19 mouse cellular contexts compared by ENCODE assay signal in the genomic region with DNA sequence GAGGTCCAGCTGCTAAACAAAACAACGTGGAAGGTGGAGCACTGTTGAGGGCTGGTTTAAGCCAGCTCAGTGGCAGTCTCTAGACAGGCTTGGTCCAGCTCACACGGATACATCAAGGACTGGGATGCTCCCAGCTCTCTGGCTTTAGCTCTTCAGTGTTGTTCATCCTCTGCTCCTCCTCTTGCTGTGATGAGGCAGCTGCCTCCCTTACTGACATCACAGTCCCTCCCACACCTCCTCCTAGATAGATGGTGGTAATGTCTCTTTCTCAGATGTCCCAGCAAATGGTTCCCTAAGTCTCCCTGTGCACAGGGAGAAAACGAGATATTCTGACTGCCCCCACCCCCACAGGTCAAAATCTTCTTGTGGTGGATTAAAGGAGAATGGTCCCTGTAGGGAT. TPM values are rescaled to one million over a fixed set of nuclear protein-coding genes. Genes with fewer than 3 reads are reported as not detected.
"Had no signal": no experiment of that assay in that cellular context is flagged by ENCODE, and none has a peak within 500 bp of the region (broad histone marks: within the 10 kb centered on the region; RNA-seq: fewer than 3 reads in every experiment).

No protein-coding gene starts in this region.

- DNase-seq: liver, postnatal 0 days; lung, adult 2 months; lung, postnatal 14 days; lung, postnatal 36 days; right cerebral cortex, postnatal 14 days; thymus, adult 2 months; thymus, postnatal 25 days; thymus, postnatal 4 days had no signal

- H3K4me2 ChIP-seq: lung, embryonic 15.5 days; midbrain, embryonic 11.5 days; midbrain, embryonic 13.5 days; midbrain, embryonic 15.5 days; neural tube, embryonic 12.5 days had no signal

- H3K27ac ChIP-seq: lung, embryonic 15.5 days; macrophage; midbrain, embryonic 13.5 days; midbrain, embryonic 15.5 days; neural tube, embryonic 12.5 days had no signal

- H3K4me1 ChIP-seq: lung, embryonic 15.5 days; midbrain, embryonic 13.5 days; midbrain, embryonic 15.5 days; neural tube, embryonic 12.5 days had no signal

- ATAC-seq: liver, postnatal 0 days; lung, postnatal 0 days; midbrain, embryonic 13.5 days; midbrain, embryonic 15.5 days had no signal

- H3K4me3 ChIP-seq: lung, embryonic 15.5 days; megakaryocyte, embryonic 14.5 days; midbrain, embryonic 13.5 days; midbrain, embryonic 15.5 days; neural tube, embryonic 12.5 days had no signal

- H3K9me3 ChIP-seq: lung, embryonic 15.5 days; megakaryocyte, embryonic 14.5 days; midbrain, embryonic 13.5 days; midbrain, embryonic 15.5 days; neural tube, embryonic 12.5 days had no signal

- H3K27me3 ChIP-seq: lung, embryonic 15.5 days; midbrain, embryonic 13.5 days; midbrain, embryonic 15.5 days; neural tube, embryonic 12.5 days had no signal

- H3K9ac ChIP-seq: liver, postnatal 0 days; lung, embryonic 15.5 days; midbrain, embryonic 13.5 days; midbrain, embryonic 15.5 days; neural tube, embryonic 12.5 days had no signal

RNA-seq across cellular contexts. Expression of gene Gsg1l, which starts 11.0 kb away (rescaled TPM):
- total RNA-seq: megakaryocyte progenitor cell, adult 5-6 weeks; monocyte, adult 5-6 weeks; neutrophil, adult 5-6 weeks had no signal
